Mouse (Mus musculus) mammary gland, adult 2 months (tissue): ENCODE measurements around the gene Olfr1315-ps1. TPM values are rescaled to one million over a fixed set of nuclear protein-coding genes. Genes with fewer than 3 reads are reported as not detected.

Experiments used
- polyA plus RNA-seq: library from polyadenylated mRNA; depleted of rRNA; stranded (reverse); fragments of >200 nt; gene quantifications from 2 replicates; pipeline ENCODE4 v1.2.3, GENCODE M21; 2012; ENCODE audit warnings: low replicate concordance; rRNA removed

Olfr1315-ps1 gene
- polyA plus RNA-seq: not detected in 2 replicates

GRCm38 (mm10) chr2:112115340-112115739, at the start of gene Olfr1315-ps1:
TSS of gene Olfr1315-ps1 (minus strand) at chr2:112115440.

GRCm38 (mm10) chr2:112153898-112154297, 38.7 kb upstream of the Olfr1315-ps1 start, which contains the start of gene Olfr1318:
TSS of gene Olfr1318 (plus strand) at chr2:112154198.

GRCm38 (mm10) chr2:112140029-112140428, 24.8 kb upstream of the Olfr1315-ps1 start, which contains the start of gene Olfr1317:
TSS of gene Olfr1317 (plus strand) at chr2:112140329.

GRCm38 (mm10) chr2:112134877-112135276, 19.6 kb upstream of the Olfr1315-ps1 start, which contains the start of gene Olfr1316:
TSS of gene Olfr1316 (minus strand) at chr2:112134977.

GRCm38 (mm10) chr2:112096681-112097080, 18.6 kb downstream of the Olfr1315-ps1 start, which contains the start of gene Olfr1314:
TSS of gene Olfr1314 (minus strand) at chr2:112096781.

GRCm38 (mm10) chr2:112077743-112078142, 37.5 kb downstream of the Olfr1315-ps1 start, which contains the start of gene Olfr1313:
TSS of gene Olfr1313 (minus strand) at chr2:112077843.

Other genes starting within 250 kb of the Olfr1315-ps1 start
- not detected in 2 replicates for gene Olfr1305, start 238.3 kb downstream of the Olfr1315-ps1 start, polyA plus RNA-seq
- gene Olfr1306, start 199.2 kb downstream of the Olfr1315-ps1 start, polyA plus RNA-seq: not detected in 2 replicates
- gene Olfr1307, start 166.0 kb downstream of the Olfr1315-ps1 start, polyA plus RNA-seq: not detected in 2 replicates
- not detected in 2 replicates for gene Olfr1308, start 150.5 kb downstream of the Olfr1315-ps1 start, polyA plus RNA-seq
- not detected in 2 replicates for gene Olfr1309, start 125.2 kb downstream of the Olfr1315-ps1 start, polyA plus RNA-seq
- gene Olfr1310, start 102.7 kb downstream of the Olfr1315-ps1 start, polyA plus RNA-seq: not detected in 2 replicates
- not detected in 2 replicates for gene Olfr1311, start 91.0 kb downstream of the Olfr1315-ps1 start, polyA plus RNA-seq
- not detected in 2 replicates for gene Olfr1312, start 65.2 kb downstream of the Olfr1315-ps1 start, polyA plus RNA-seq
- gene Olfr1313, start 37.6 kb downstream of the Olfr1315-ps1 start, polyA plus RNA-seq: not detected in 2 replicates
- not detected in 2 replicates for gene Olfr1314, start 18.7 kb downstream of the Olfr1315-ps1 start, polyA plus RNA-seq
- not detected in 2 replicates for gene Olfr1316, start 19.5 kb upstream of the Olfr1315-ps1 start, polyA plus RNA-seq
- not detected in 2 replicates for gene Olfr1317, start 24.9 kb upstream of the Olfr1315-ps1 start, polyA plus RNA-seq
- gene Olfr1318, start 38.8 kb upstream of the Olfr1315-ps1 start, polyA plus RNA-seq: not detected in 2 replicates
- gene Lpcat4, start 124.0 kb upstream of the Olfr1315-ps1 start, polyA plus RNA-seq: 36.0 and 94.5 TPM in 2 replicates
- gene Nutm1, start 143.9 kb upstream of the Olfr1315-ps1 start, polyA plus RNA-seq: not detected in 2 replicates
- 62.3 and 132 TPM in 2 replicates for gene Nop10, start 146.5 kb upstream of the Olfr1315-ps1 start, polyA plus RNA-seq
- 35.2 and 45.7 TPM in 2 replicates for gene Slc12a6, start 150.4 kb upstream of the Olfr1315-ps1 start, polyA plus RNA-seq
- not detected in 2 replicates for gene Gm21985, start 150.9 kb upstream of the Olfr1315-ps1 start, polyA plus RNA-seq